Mouse (Mus musculus) sigmoid colon, adult 10 weeks (tissue): ENCODE measurements around the gene Esx1. TPM values are rescaled to one million over a fixed set of nuclear protein-coding genes. Genes with fewer than 3 reads are reported as not detected.

ENCODE experiments used
- polyA plus RNA-seq: library from polyadenylated mRNA; stranded (reverse); fragments of 350-450 nt; fragmentation: Illumina TruSeq; extraction: RNeasy Lipid Tissue Mini Kit (QIAGEN cat#74804); gene quantifications from one replicate; pipeline ENCODE4 v1.2.3, GENCODE M21; 2014; ENCODE audit warnings: low read depth, low replicate concordance

Esx1 gene
- not detected for polyA plus RNA-seq

GRCm38 (mm10) chrX:137121718-137122117 is at the start of gene Esx1:
TSS of gene Esx1 (minus strand) at chrX:137122083.

Other genes with a start within 250 kb of the Esx1 start
- gene H2bfm, start 194.8 kb downstream of the Esx1 start, polyA plus RNA-seq: not detected
- gene Tmsb15b2, start 146.6 kb downstream of the Esx1 start, polyA plus RNA-seq: 89.5 TPM
- 13.6 TPM for gene Tmsb15l, start 145.2 kb downstream of the Esx1 start, polyA plus RNA-seq
- gene Tmsb15b1, start 145.2 kb downstream of the Esx1 start, polyA plus RNA-seq: 10.3 TPM
- 3.4 TPM for gene Zcchc18, start 128.9 kb downstream of the Esx1 start, polyA plus RNA-seq
- 9.4 TPM for gene Slc25a53, start 83.8 kb downstream of the Esx1 start, polyA plus RNA-seq
- gene Fam199x, start 72.5 kb downstream of the Esx1 start, polyA plus RNA-seq: 27.0 TPM